Mouse (Mus musculus) heart, postnatal 0 days (tissue): ENCODE measurements at regions not wholly inside any gene's neighbourhood (a gene's known extent, or its start where the extent isn't known, plus 50 kb on each side); places are given as distances from the start of the nearest gene placed in this dataset.
A peak's percentile ranks its signal among the peaks of the same experiment; 100 is the strongest.

ENCODE experiments used
- ATAC-seq: fragments of 200-750 bp; cut with Nextera tagmentation; 2 replicates; pipeline ENCODE4 v1.8.0; 2017; ENCODE audit warnings: low read depth, moderate number of reproducible peaks, moderate library complexity; ENCODE audit not compliant: insufficient read depth
- DNase-seq: peaks from one replicate; pipeline ENCODE4 v3.0.0-alpha.2; 2016; ENCODE audit warnings: low spot score
- H3K27ac ChIP-seq: fragments of 300-500 bp; sonication (generic); 2 replicates; pipeline ENCODE4 v1.5.1; 2014; ENCODE audit warnings: low read depth, mild to moderate bottlenecking
- H3K27me3 ChIP-seq: fragments of 300-500 bp; sonication (generic); 2 replicates; pipeline ENCODE4 v1.6.1; 2014; ENCODE audit warnings: low read length, mixed read lengths; ENCODE audit not compliant: control insufficient read depth, insufficient read depth
- H3K36me3 ChIP-seq: fragments of 300-500 bp; sonication (generic); replicated peaks from 2 replicates; pipeline ENCODE4 v1.6.1; 2014; ENCODE audit warnings: low read length, mixed read lengths; ENCODE audit not compliant: control insufficient read depth, insufficient read depth
- H3K4me1 ChIP-seq: fragments of 300-500 bp; sonication (generic); 2 replicates; pipeline ENCODE4 v1.6.1; 2014; ENCODE audit warnings: antibody characterized with exemption; ENCODE audit not compliant: control insufficient read depth, insufficient read depth
- H3K4me2 ChIP-seq: fragments of 300-500 bp; sonication (generic); 2 replicates; pipeline ENCODE4 v1.6.1; 2014; ENCODE audit warnings: low read depth, mild to moderate bottlenecking, low read length, moderate library complexity
- H3K4me3 ChIP-seq: fragments of 300-500 bp; sonication (generic); 2 replicates; pipeline ENCODE4 v1.5.1; 2014; ENCODE audit warnings: low read depth, low read length
- H3K9ac ChIP-seq: fragments of 300-500 bp; sonication (generic); replicated peaks from 2 replicates; pipeline ENCODE4 v1.6.1; 2014; ENCODE audit warnings: low read depth, low read length, mixed read lengths
- H3K9me3 ChIP-seq: fragments of 300-500 bp; sonication (generic); replicated peaks from 2 replicates; pipeline ENCODE4 v1.6.1; 2016; ENCODE audit warnings: low read length; ENCODE audit not compliant: control insufficient read depth
- CTCF ChIP-seq: IDR thresholded peaks from 2 replicates; pipeline ENCODE4 v1.5.1; 2016; ENCODE audit warnings: antibody characterized with exemption, control low read depth, low read depth
- EP300 ChIP-seq: IDR thresholded peaks from 2 replicates; pipeline ENCODE4 v1.6.1; 2016; ENCODE audit warnings: antibody characterized with exemption, low read depth
- WGBS: fragments of 180-500 bp; shearing (Covaris S2); extraction: QIAGEN DNeasy Blood & Tissue Kit; methylation state at CpG from one replicate; pipeline ENCODE4 v1.1.7; 2014; 5-methylcytosine and 5-hydroxymethylcytosine counted together

DNA sequence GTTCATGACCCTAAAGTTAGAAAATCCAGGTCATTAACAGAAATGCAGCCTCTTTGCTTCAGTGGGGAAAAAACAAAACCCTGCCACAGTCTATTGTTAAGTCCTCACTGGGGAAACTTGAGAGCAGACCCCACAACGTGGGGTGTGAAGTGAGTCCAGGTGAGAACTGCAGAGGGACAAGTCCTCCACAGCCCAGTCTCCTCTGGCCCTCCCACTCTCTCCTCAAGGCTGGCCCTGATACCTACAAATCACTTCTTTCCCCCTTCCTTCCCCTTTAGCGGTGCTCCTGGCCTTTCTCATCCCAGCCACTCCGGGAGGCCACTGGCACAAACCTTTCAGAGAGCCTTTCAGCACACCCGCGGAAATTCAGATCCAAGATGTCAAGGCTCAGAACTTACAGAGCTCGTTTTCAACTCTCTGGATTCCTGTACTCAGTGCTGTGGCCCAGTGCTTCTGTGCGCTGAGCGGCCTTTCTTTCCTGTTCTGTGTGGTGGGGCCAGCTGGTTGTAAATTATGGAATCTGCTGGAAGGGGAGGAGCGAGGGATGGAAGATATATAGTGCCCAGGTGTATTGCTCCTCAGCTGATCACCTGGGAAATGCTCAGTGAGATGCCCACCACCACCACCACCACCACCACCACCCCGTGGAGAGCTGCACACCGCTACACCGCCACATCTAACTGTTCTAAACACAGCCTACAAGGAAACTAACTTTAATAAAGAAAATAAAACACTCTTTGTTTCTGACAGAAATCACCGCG is 566.8 kb downstream of the 1700064H15Rik start:
- ATAC-seq = no peak
- no peak for DNase-seq
- Histone ChIP-seq H3K27ac (no peak overlapping the region), H3K4me3 (no peak overlapping the region), H3K9me3 (no peaks in the 10 kb centered on the region), H3K27me3 (no peaks in the 10 kb centered on the region), H3K9ac (no peak overlapping the region), H3K36me3 (no peaks in the 10 kb centered on the region), H3K4me2 (no peak overlapping the region), H3K4me1 (no peaks in the 10 kb centered on the region)
- WGBS = 41% methylated on average over 12 of the region's 14 CpGs
- no peak for TF ChIP-seq EP300
- no peak for TF ChIP-seq CTCF

DNA sequence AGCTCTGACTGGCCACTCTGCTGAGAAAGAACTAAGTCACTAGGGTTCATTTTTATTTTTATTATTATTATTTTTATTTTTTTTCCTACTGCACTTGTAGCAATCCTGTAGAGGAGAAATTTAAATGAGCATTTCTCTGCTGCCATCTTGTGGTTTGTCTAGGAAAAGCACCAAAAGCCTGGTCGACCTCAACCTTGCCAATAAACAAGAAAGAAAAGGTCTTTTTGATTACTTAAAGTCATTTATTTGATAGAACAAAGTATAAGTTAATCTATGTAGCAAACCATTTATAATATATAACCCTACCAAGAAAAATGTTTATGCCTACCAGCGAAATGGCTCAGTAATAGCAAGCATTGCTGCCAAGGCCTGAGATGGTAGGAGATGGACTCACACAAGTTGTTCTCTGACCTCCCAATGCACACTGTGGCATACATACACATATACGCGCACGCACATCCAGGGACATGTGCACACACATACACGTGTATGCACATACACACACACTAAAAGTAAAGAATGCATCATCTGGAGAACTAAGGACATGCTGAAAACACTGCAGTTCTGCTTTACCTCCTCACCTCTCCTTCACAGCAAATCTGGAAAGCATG is 566.1 kb downstream of the 1700064H15Rik start:
- Histone ChIP-seq H3K27me3 (no peaks in the 10 kb centered on the region), H3K27ac (no peak overlapping the region), H3K9me3 (no peaks in the 10 kb centered on the region), H3K4me2 (no peak overlapping the region), H3K4me1 (no peaks in the 10 kb centered on the region), H3K4me3 (no peak overlapping the region), H3K36me3 (no peaks in the 10 kb centered on the region), H3K9ac (no peak overlapping the region)
- DNase-seq = peak; percentile 45
- no peak for ATAC-seq
- 28% methylated on average over 6 of the region's 6 CpGs for WGBS
- TF ChIP-seq EP300 (no peak), CTCF (peak; percentile 65)

GRCm38 (mm10) chr3:19067141-19067757 is 561.2 kb downstream of the 1700064H15Rik start:
- ATAC-seq (no peak), DNase-seq (no peak)
- WGBS = 80% methylated on average over 3 of the region's 3 CpGs
- Histone ChIP-seq H3K4me3 (no peak overlapping the region), H3K27ac (no peak overlapping the region), H3K36me3 (no peaks in the 10 kb centered on the region), H3K27me3 (no peaks in the 10 kb centered on the region), H3K4me2 (no peak overlapping the region), H3K9ac (no peak overlapping the region), H3K9me3 (no peaks in the 10 kb centered on the region), H3K4me1 (no peaks in the 10 kb centered on the region)
- TF ChIP-seq EP300 (no peak), CTCF (no peak)
